Mouse (Mus musculus) liver, embryonic 11.5 days (tissue): ENCODE data around the gene Iqcd. TPM values are rescaled to one million over a fixed set of nuclear protein-coding genes. Genes with fewer than 3 reads are reported as not detected.

Experiments used
- ATAC-seq: fragments of 200-750 bp; cut with Nextera tagmentation; replicated peaks from 2 replicates; pipeline ENCODE4 v1.8.0; 2017; ENCODE audit warnings: moderate number of reproducible peaks, mild to moderate bottlenecking, moderate TSS enrichment, moderate library complexity; ENCODE audit not compliant: low FRiP score
- DNase-seq: peaks from one replicate; pipeline ENCODE4 v3.0.0-alpha.2; 2017; ENCODE audit warnings: low spot score
- H3K27ac ChIP-seq: fragments of 300-500 bp; sonication (generic); 2 replicates; pipeline ENCODE4 v1.5.1; 2014; ENCODE audit warnings: mild to moderate bottlenecking, low read depth, low read length, control low read depth
- H3K27me3 ChIP-seq: fragments of 300-500 bp; sonication (generic); replicated peaks from 2 replicates; pipeline ENCODE4 v1.6.1; 2014; ENCODE audit warnings: low read length, mixed read lengths; ENCODE audit not compliant: control insufficient read depth, insufficient read depth
- H3K36me3 ChIP-seq: fragments of 300-500 bp; sonication (generic); 2 replicates; pipeline ENCODE4 v1.6.1; 2014; ENCODE audit warnings: mild to moderate bottlenecking, low read length, moderate library complexity, mixed read lengths; ENCODE audit not compliant: control insufficient read depth, insufficient read depth
- H3K4me1 ChIP-seq: fragments of 300-500 bp; sonication (generic); replicated peaks from 2 replicates; pipeline ENCODE4 v1.6.1; 2014; ENCODE audit warnings: low read length, mixed read lengths; ENCODE audit not compliant: control insufficient read depth, insufficient read depth
- H3K4me2 ChIP-seq: fragments of 300-500 bp; sonication (generic); 2 replicates; pipeline ENCODE4 v1.6.1; 2014; ENCODE audit warnings: mild to moderate bottlenecking, control low read depth, moderate library complexity
- H3K4me3 ChIP-seq: fragments of 300-500 bp; sonication (generic); 2 replicates; pipeline ENCODE4 v1.5.1; 2014; ENCODE audit warnings: low read depth, low read length, control low read depth
- H3K9ac ChIP-seq: fragments of 300-500 bp; sonication (generic); 2 replicates; pipeline ENCODE4 v1.6.1; 2014; ENCODE audit warnings: low read depth, low read length, control low read depth
- H3K9me3 ChIP-seq: fragments of 300-500 bp; sonication (generic); 2 replicates; pipeline ENCODE4 v1.6.1; 2016; ENCODE audit warnings: low read length, inconsistent platforms, mixed read lengths; ENCODE audit not compliant: control insufficient read depth
- WGBS: fragments of 180-500 bp; shearing (Covaris S2); extraction: QIAGEN DNeasy Blood & Tissue Kit; methylation state at CpG from one replicate; pipeline ENCODE4 v1.1.7; 2014; 5-methylcytosine and 5-hydroxymethylcytosine counted together
- polyA plus RNA-seq: library from polyadenylated mRNA; unstranded; fragments of >200 nt; fragmentation: Nextera tagmentation; extraction: Ambion mirVana; gene quantifications from 2 replicates; pipeline ENCODE4 v1.2.1, GENCODE M21; 2014

Iqcd gene
- polyA plus RNA-seq, 1 experiment from 2014 or later: 1.5 TPM

DNA sequence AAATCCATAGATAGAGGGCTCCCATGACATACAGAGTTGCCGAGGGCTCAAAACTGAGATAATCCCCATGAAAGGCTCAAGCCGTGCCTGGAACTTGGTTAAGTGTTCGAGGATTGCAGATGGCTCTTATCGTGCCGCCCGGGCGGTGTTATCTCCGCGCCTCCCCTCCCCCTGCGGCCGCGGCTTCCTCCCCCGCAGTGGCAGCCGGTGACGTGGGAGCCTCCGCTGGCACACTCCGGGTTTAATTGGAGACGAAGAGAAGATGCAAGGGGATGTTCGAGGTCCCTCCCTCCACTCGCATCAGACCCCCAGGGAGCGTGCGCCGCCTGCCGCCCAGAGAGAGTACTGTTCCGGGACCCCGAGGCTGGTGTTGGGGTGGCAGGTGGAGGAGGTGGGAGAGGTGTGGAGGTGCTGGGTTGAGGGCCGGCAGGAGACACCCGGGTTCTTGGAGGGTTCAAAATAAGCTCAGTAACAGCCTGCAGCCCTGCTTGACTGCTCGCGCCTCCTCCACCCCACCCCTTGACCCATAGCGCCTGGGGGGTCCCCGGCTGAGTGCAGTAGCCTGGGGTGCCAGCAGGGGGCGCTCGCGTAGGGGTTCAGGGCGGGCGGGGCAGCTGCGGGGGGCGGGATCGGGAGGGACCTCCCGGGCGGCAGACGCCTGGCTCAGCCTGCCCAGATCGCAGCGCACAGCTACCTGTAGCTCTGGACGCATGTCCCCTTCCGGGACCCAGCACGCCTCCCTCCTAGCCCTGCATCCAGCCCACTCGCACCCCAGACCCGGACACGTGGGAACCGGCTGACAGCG, 60.0 kb downstream of the Iqcd start, which contains the start of gene Rasal1:
TSS of gene Rasal1 (plus strand) at position 244 of the 805 bp plus-strand sequence.
- Histone ChIP-seq H3K4me2 (peak within 1 kb of the TSS; percentile 75), H3K4me1 (peaks cover 18% of the 10 kb centered on the region), H3K9ac (no peak within 1 kb of the TSS), H3K9me3 (no peaks in the 10 kb centered on the region), H3K36me3 (no peaks in the 10 kb centered on the region), H3K4me3 (peak within 1 kb of the TSS; percentile 37), H3K27ac (no peak within 1 kb of the TSS), H3K27me3 (peaks cover 54% of the 10 kb centered on the region)
- 1% methylated on average over 53 of the region's 53 CpGs for WGBS
- ATAC-seq (peak; percentile 63), DNase-seq (peak; percentile 72)

- Histone ChIP-seq H3K36me3 (no peaks in the 10 kb centered on the region), H3K9ac (no peak overlapping the region), H3K9me3 (no peaks in the 10 kb centered on the region), H3K27me3 (peaks cover 52% of the 10 kb centered on the region), H3K27ac (no peak overlapping the region), H3K4me2 (peak overlapping the region; percentile 75), H3K4me1 (peaks cover 16% of the 10 kb centered on the region), H3K4me3 (peak overlapping the region; percentile 37)
- 4% methylated on average over 21 of the region's 21 CpGs for WGBS
- ATAC-seq: peak; percentile 37
- no peak for DNase-seq
Measured at GRCm38 (mm10) chr5:120649374-120649933, 60.6 kb downstream of the Iqcd start.

DNA sequence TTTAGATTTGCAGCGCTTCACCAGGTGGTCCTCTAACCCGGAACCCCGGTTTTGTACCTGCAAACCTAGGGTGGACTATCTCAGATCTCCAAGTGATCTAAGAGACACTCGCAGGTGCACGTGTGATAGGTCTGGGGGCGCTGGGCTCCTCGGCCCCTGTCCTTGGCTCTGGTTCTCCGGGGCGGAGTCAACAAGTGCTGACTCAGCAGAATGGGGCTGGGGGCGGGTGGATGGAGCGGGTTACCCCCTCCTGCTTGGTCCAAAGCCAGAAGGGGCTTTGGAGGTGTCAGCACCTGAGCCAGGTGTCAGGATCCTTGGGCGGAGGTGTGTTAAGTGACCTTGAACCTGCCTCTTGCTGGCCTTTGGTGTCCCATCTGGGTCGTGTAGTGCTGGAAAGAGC, 61.1 kb downstream of the Iqcd start:
- Histone ChIP-seq H3K27me3 (peaks cover 57% of the 10 kb centered on the region), H3K4me2 (no peak overlapping the region), H3K36me3 (no peaks in the 10 kb centered on the region), H3K9ac (no peak overlapping the region), H3K4me1 (peaks cover 16% of the 10 kb centered on the region), H3K4me3 (no peak overlapping the region), H3K9me3 (no peaks in the 10 kb centered on the region), H3K27ac (no peak overlapping the region)
- ATAC-seq (no peak), DNase-seq (no peak)
- WGBS: 28% methylated on average over 13 of the region's 13 CpGs

GRCm38 (mm10) chr5:120651230-120651629, 62.4 kb downstream of the Iqcd start:
- no peak overlapping the region for H3K4me3 ChIP-seq
- DNase-seq (no peak), ATAC-seq (no peak)
- peaks cover 16% of the 10 kb centered on the region for H3K4me1 ChIP-seq
- no peak overlapping the region for H3K27ac ChIP-seq
- no peaks in the 10 kb centered on the region for H3K9me3 ChIP-seq
- H3K9ac ChIP-seq: no peak overlapping the region
- peaks cover 53% of the 10 kb centered on the region for H3K27me3 ChIP-seq
- WGBS: 35% methylated on average over 5 of the region's 5 CpGs
- H3K4me2 ChIP-seq: no peak overlapping the region
- no peaks in the 10 kb centered on the region for H3K36me3 ChIP-seq

GRCm38 (mm10) chr5:120652915-120653701, 64.3 kb downstream of the Iqcd start:
- H3K27me3 ChIP-seq: peaks cover 37% of the 10 kb centered on the region

DNA sequence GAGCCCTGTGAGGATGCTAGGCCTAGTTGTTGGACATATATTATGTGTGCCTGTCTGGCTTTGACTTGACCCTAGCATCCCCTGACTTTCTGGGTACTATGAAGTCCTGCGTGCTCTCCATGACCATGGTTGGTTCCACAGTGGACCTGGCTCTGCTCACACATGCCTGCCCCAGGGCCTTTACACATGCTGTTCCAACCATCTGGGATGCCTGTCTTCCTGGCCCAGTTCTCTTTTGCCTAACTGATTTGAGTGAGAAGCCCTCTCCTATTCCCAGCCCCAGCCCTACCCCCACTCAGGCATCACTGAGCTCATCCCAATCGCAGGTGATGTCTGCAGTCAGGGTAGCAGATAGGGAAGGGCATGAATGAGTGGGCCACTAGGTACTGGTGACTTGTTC, 65.1 kb downstream of the Iqcd start:
- H3K27ac ChIP-seq: no peak overlapping the region
- H3K4me3 ChIP-seq: no peak overlapping the region
- WGBS: 89% methylated on average over 2 of the region's 2 CpGs
- no peak overlapping the region for H3K9ac ChIP-seq
- DNase-seq (no peak), ATAC-seq (no peak)
- H3K9me3 ChIP-seq: no peaks in the 10 kb centered on the region
- peaks cover 7% of the 10 kb centered on the region for H3K4me1 ChIP-seq
- H3K36me3 ChIP-seq: no peaks in the 10 kb centered on the region
- H3K4me2 ChIP-seq: no peak overlapping the region
- peaks cover 34% of the 10 kb centered on the region for H3K27me3 ChIP-seq

More at GRCm38 (mm10) chr5:120652915-120653701, 64.3 kb downstream of the Iqcd start:
- DNase-seq (no peak), ATAC-seq (no peak)
- 83% methylated on average over 28 of the region's 28 CpGs for WGBS
- Histone ChIP-seq H3K4me1 (peaks cover 15% of the 10 kb centered on the region), H3K4me2 (no peak overlapping the region), H3K4me3 (no peak overlapping the region), H3K9ac (no peak overlapping the region), H3K36me3 (no peaks in the 10 kb centered on the region), H3K27ac (no peak overlapping the region), H3K9me3 (no peaks in the 10 kb centered on the region)

DNA sequence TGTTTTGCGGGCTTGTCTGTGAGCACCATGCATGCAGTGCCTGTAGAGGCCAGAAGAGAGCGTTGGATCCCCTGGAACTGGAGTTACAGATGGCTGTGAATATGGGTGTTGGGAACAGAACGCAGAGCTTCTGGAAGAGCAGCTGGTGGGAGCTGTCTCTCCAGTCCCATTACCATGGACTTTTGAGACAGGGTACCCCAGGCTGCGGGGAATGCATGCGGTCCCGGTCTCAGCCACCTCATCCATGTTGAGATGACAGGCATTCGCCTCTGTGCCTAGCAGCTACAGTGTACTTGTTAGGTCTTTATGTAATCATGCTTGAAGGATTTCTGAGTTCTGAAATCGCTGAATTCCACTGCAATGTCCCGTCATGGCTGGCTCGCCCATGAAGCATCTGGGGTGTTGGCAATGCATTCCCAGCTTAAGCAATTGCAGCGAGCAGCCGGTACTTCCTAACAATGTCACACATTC, 67.5 kb downstream of the Iqcd start:
- peaks cover 14% of the 10 kb centered on the region for H3K27me3 ChIP-seq
- ATAC-seq (no peak), DNase-seq (no peak)
- H3K4me1 ChIP-seq: no peaks in the 10 kb centered on the region
- H3K4me3 ChIP-seq: no peak overlapping the region
- WGBS: 82% methylated on average over 12 of the region's 12 CpGs
- no peaks in the 10 kb centered on the region for H3K9me3 ChIP-seq
- no peak overlapping the region for H3K9ac ChIP-seq
- no peak overlapping the region for H3K4me2 ChIP-seq
- no peaks in the 10 kb centered on the region for H3K36me3 ChIP-seq
- H3K27ac ChIP-seq: no peak overlapping the region
